Mouse (Mus musculus) CD8-positive naive resting alpha-beta T cell, adult 2 months (primary cell): ENCODE results near the gene Armc9.

Experiments used
- DNase-seq, 2 experiments: peaks; one replicate each; pipeline ENCODE4 v3.0.0; 2022; ENCODE audit warnings: low read depth in 2 of 2, low spot score in 2 of 2

Gene Armc9

DNA sequence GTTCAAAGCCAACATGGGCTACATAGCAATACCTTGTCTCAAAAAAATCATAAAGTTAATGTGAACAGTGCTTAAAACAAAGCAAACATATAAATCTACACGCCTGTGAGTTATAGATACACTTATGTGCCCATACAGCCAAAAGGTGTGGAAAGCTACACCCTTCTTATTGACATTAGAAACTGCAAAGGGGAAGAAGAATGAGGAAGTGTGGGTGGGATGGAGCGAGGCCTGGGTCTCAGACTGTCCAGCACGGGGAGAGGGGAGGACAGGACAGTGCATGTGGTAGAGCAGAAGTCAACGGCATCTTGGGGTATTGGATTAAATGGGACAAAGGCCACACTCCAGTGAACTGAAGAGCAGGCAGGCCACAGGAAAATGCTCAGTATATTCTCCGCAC lies 61.8 kb downstream of the Armc9 start:
- no peak for DNase-seq

GRCm38 (mm10) chr1:86217976-86218375 lies 63.4 kb downstream of the Armc9 start:
- no peak for DNase-seq

DNA sequence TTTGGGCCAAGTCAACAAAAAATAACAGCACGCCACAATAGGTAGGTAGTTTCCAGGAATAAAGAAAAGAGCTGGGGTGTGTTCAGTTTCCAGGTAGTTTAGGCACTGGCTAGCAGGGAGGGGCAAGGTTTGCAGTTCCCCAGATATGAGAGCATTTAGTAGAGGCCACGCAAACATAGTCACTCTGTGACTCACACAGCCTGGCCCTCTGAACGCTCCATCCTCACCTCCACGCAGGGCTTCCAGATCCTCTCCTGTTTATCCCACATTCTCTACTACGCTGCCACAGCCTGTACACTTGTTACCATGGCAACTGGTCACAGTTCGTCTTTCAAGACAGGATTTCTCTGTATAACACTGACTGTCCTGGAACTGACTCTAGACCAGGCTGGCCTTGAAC lies 70.6 kb downstream of the Armc9 start:
- no peak for DNase-seq

DNA sequence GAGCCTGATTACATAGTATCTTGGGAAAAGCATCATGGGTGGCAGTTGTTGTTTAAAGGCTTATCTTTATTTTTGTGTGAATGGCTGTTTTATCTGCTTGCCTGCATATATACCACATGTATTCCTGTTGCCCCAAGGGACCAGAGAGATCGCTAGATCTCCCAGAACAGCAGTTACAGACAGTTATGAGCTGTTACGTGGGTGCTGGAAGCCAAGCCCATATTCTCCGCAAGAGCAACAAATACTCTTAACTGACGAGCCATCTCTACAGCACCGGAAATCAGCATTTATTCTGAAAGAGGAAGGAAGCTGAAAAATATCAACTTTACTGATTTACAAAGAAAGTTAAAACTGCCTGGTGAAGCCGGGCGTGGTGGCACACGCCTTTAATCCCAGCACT lies 74.1 kb downstream of the Armc9 start:
- DNase-seq, result peak in 1 of 2 experiments; percentile 15

- no peak for DNase-seq
Observed at GRCm38 (mm10) chr1:86229184-86229829, 74.7 kb downstream of the Armc9 start.

GRCm38 (mm10) chr1:86232631-86233030 lies 78.1 kb downstream of the Armc9 start:
- DNase-seq, result no peak

- DNase-seq, result no peak
Observed at GRCm38 (mm10) chr1:86233808-86234207, 79.2 kb downstream of the Armc9 start.

DNA sequence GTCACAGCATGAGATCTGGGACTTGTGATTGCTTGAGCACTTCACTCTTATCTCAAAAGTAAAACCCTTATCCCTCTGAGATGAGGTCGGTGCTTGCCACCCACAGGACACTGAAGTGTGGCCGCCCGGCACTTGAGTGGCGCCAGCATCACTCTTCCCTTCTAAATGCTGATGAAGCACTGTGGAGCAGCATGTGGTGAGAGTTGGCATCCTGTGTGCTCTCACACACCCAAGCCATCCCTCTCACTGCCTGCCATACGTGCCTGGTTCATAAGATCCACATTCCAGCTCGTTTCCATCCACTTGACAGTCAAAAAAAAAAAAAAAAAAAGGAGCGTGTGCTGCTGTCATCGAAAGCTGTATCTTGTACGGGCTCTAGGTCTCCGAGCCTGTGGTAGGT lies 80.5 kb downstream of the Armc9 start:
- no peak for DNase-seq

GRCm38 (mm10) chr1:86236442-86236841 lies 81.9 kb downstream of the Armc9 start:
- no peak for DNase-seq

GRCm38 (mm10) chr1:86239010-86239409 lies 84.4 kb downstream of the Armc9 start:
- DNase-seq, result no peak

- no peak for DNase-seq
Observed at GRCm38 (mm10) chr1:86239871-86240270, 85.3 kb downstream of the Armc9 start.

DNA sequence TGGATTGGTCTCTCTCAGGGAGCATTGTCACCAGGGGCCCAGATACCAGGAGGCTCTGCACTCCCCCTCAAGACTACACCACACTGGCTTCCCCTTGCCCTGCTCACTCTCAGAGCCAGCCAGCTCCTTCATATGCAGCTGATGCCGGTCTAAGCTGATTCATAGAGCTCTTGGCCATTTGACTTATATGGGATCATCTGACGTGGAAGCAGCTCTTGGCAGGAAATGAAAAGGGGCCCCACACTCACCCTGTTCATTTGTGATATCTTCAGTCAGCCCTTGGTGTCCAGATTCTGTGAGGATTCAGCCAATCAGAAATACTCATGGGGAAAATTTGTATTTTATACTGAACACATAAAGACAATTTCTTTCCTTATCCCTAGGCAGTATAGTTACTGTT lies 86.4 kb downstream of the Armc9 start:
- no peak for DNase-seq

DNA sequence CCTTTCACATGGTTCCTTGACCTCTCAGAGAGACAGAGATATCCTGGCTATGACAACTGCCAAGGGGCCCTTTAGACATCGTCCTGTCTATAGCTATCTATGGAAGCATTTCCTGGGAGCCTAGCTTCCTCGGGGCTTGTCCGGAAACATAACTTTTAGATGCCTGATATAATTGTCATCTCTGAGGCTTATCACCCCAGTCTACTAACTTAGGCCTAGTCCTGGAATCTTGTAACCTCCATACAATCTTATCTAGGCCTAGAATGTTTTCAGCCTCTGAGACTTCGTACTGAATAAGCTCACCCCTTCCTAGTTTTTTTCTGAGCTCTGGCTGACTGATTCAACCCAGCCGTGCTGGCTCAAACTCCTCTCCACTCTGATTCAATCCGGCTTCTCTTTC lies 88.9 kb downstream of the Armc9 start:
- DNase-seq, result no peak

GRCm38 (mm10) chr1:86245301-86246085 lies 90.9 kb downstream of the Armc9 start:
- no peak for DNase-seq

GRCm38 (mm10) chr1:86253410-86253809 lies 98.8 kb downstream of the Armc9 start:
- DNase-seq, result no peak

DNA sequence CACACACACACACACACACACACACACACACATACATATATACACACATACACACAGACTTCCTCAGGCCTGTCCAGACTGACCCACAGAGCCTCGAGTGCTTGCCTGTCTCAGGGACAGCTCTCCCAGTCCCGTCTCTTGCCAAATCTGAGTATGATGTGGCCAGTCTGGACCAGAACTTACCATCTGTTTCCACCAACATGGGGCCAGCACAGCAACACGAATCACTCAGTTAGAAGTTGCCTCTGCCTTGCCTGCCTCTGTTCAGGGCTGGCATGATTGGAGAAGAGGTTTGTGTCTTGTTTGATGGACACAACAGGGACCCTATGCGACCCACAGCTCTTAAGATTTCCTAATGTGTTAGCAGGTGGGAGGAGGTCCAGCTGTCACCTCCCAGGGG lies 101.7 kb downstream of the Armc9 start:
- no peak for DNase-seq

DNA sequence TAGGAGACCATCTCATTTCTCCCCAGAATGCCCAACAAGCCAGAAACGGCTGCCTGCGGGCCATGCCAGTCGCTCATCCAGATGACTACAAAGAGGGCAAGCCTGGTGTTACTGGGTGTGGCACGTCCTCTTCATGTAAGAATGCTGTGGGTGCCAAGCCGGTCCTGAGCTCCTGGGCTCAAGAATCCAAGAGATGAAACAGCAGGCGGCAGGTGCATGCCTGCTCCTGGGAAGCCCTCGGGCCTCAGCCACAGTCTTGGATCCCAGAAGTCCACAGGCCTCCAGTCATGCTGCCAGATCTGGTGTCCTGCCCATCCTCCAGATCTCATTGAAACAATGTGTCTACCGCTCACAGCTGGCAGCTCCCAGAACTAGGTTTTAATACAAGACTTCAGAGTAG lies 102.6 kb downstream of the Armc9 start:
- DNase-seq, result no peak

DNA sequence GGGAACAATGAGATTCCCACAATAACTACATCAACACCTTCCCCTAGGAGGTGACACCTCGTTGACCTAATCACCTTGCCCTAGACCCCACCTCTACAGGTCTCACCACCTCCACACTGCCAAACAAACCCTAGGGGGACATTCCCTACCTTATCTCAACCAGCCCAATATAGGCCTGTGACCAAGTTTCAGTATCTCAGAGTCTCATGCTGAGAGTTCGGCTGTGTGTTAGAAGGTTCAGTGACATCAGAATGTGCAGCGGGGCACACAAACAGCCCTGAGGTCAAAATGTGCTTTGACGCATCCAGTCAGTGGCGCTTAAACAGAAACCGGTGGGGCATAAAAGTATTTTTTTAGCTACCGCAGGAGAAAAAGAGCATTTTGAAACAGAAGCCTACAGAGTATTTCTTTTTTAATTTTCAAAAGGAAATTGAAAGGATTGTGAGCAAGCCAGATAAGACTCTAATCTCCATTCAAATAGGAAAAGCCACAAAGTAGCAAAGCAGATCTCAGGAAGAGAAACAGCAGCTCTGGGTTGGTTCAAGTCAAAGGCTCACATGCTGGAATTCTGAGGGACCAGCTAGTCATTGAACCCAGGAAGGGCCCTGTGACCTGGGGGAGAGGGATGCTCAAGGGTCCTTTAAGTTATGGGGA lies 103.7 kb downstream of the Armc9 start:
- no peak for DNase-seq

- DNase-seq, result no peak
Observed at GRCm38 (mm10) chr1:86263564-86264339, 109.2 kb downstream of the Armc9 start.

DNA sequence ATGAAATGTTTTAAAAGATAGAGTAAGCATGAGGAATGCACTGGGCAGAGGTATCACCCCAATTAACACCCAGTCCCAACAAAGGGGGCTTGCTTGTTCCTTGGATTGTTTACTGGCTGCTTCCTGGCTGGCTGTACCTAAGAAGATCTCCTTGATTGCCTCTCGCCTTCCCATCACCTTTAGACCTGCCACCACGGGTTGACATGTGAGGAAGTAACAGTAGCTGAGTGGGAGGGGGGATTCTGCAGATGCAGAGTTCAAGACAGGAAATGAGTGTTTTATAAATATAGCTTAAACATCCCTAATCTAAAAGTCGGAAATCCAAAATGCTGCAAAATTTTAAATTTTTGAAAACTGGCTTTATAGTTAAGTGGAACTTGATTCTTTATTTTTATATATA lies 110.5 kb downstream of the Armc9 start:
- DNase-seq, result no peak

GRCm38 (mm10) chr1:86268492-86269189 lies 114.1 kb downstream of the Armc9 start:
- no peak for DNase-seq
